Mouse (Mus musculus): ENCODE results near the gene Pcgf5. TPM values are rescaled to one million over a fixed set of nuclear protein-coding genes. Genes with fewer than 3 reads are reported as not detected.

The Pcgf5 gene
- total RNA-seq (2014; rRNA removed) (2.9 and 8.5 TPM in 2 replicates), polyA plus RNA-seq (2015; fragmentation: Nextera tagmentation; extraction: Ambion mirVana) (7.6 and 7.7 TPM in 2 replicates)

DNA sequence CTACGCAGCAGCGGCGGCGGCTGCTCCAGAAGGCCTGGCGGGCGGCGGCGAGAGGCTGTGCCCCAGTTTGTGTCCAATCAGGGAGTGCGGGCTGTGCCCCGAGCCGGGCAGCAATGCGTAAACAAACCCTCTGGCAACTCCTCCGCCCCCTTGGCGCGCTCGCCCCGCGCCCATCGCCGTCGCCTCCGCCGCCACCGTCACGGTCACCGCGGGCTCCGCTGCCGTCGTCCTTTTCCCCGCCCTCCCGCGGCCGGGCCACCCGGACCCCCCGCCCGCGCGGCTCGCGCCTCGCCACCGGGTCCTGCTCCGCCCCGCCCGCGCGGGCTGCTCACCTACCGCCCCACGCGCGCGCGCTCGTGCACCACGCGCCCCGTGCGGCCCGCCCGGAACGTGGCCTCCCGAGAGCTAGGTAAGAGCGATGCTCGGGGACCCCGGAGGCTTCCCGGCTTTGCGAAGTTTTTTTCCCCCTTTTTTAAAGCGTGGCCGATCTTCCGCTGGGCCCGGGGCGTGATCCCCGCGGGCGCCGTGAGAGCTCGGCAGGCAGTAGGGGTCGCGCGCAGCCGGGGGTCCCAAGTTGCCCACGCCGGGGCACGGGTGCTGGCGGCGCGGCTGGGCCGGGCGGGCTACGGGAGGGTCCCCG, at the start of gene Pcgf5:
Gene Pcgf5, plus strand, starts transcription at position 149 of the 640 bp plus-strand sequence.
- DNase-seq (ENCODE audit: low spot score) = peak; percentile 71
- H3K4me2 ChIP-seq (ENCODE audit: low read depth, low read length) = peak within 1 kb of the TSS; percentile 100
- H3K9me3 ChIP-seq (ENCODE audit: low read length) = no peaks in the 10 kb centered on the region
- no peaks in the 10 kb centered on the region for H3K4me1 ChIP-seq (ENCODE audit: insufficient read depth, low read length)
- peak; percentile 79 for ATAC-seq
- H3K36me3 ChIP-seq (ENCODE audit: insufficient read depth, low read length) = no peaks in the 10 kb centered on the region
- peak within 1 kb of the TSS; percentile 82 for H3K4me3 ChIP-seq (ENCODE audit: low read length)
- H3K27ac ChIP-seq = no peak within 1 kb of the TSS
- TF ChIP-seq CTCF (IDR thresholded peaks at IDR 0.05; ENCODE audit: low read depth) = no peak
- H3K27me3 ChIP-seq (ENCODE audit: insufficient read depth, low read length) = no peaks in the 10 kb centered on the region
- under 1% methylated on average over 75 of the region's 92 CpGs for WGBS
- peak within 1 kb of the TSS; percentile 44 for H3K9ac ChIP-seq (replicated peaks; ENCODE audit: low read length)

DNA sequence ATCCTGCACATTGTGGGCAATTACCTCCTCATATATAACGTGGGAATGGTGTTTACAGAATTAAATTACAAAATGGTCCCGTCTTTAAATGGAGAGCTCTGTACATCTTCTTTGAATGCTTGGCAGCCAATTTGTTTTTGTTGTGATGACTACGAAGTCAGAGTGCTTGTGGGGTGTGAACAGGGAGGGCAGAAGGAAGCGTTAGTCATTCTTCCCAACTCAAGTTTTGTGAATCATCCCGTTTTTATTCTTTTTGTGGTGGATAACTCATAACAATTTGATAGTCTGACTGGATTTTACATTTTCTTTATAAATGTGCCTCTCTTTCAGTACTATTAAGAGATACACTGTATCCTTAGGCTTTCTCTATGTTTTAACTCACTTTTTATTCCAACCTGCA, 42.6 kb upstream of the Pcgf5 start:
- TF ChIP-seq CTCF (IDR thresholded peaks at IDR 0.05; ENCODE audit: low read depth) = no peak
- no peaks in the 10 kb centered on the region for H3K36me3 ChIP-seq (ENCODE audit: insufficient read depth, low read length)
- H3K27ac ChIP-seq = no peak overlapping the region
- DNase-seq (ENCODE audit: low spot score) (no peak), ATAC-seq (no peak)
- H3K27me3 ChIP-seq (ENCODE audit: insufficient read depth, low read length) = no peaks in the 10 kb centered on the region
- no peaks in the 10 kb centered on the region for H3K4me1 ChIP-seq (ENCODE audit: insufficient read depth, low read length)
- no peaks in the 10 kb centered on the region for H3K9me3 ChIP-seq (ENCODE audit: low read length)
- no peak overlapping the region for H3K4me2 ChIP-seq (ENCODE audit: low read depth, low read length)
- WGBS = 78% methylated on average over 5 of the region's 5 CpGs
- H3K9ac ChIP-seq (replicated peaks; ENCODE audit: low read length) = no peak overlapping the region
- H3K4me3 ChIP-seq (ENCODE audit: low read length) = no peak overlapping the region

DNA sequence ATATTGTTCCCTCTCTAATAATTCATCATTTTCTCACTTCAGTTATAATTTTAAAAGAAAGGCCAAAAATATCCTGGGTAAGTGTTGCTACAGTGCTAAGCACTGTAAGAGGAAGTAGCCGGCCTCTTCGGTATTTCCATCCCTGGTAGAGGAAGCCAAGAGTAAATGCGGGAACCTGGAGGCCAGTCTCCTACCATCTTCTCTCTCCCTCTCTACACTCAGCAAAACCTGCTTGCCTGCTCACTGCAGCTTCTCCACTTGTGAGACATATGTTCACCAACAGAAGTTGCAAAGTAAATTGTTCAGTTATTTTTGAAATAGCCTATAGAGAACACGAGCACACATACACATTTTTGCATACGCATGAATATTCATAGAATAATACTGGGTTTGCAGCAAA, 34.1 kb upstream of the Pcgf5 start:
- Histone ChIP-seq H3K27ac (no peak overlapping the region), H3K9me3 (ENCODE audit: low read length) (no peaks in the 10 kb centered on the region), H3K4me1 (ENCODE audit: insufficient read depth, low read length) (no peaks in the 10 kb centered on the region), H3K36me3 (ENCODE audit: insufficient read depth, low read length) (no peaks in the 10 kb centered on the region), H3K27me3 (ENCODE audit: insufficient read depth, low read length) (no peaks in the 10 kb centered on the region), H3K4me3 (ENCODE audit: low read length) (no peak overlapping the region), H3K4me2 (ENCODE audit: low read depth, low read length) (no peak overlapping the region), H3K9ac (replicated peaks; ENCODE audit: low read length) (no peak overlapping the region)
- no peak for TF ChIP-seq CTCF (IDR thresholded peaks at IDR 0.05; ENCODE audit: low read depth)
- DNase-seq (ENCODE audit: low spot score) = no peak
- 92% methylated on average over 5 of the region's 5 CpGs for WGBS
- no peak for ATAC-seq

DNA sequence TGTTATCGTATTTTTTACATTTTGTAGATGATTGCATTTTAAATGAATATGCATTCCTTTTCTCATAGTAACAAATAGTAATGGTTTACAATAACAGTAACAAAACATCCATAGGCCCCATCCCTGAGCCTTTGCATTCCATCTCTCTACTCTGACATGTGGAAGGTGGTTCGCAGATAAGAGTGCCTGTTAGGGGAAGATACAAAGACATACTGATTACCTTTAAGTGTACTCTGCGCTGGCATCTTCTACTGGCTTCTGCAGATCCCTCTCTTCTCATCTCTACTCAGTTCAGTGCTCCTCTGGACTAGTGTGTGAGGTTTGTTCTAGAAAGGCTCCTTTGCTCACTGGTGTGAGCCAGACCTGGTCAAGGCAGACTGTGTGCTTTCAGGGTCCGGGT, 28.4 kb upstream of the Pcgf5 start:
- Histone ChIP-seq H3K27me3 (ENCODE audit: insufficient read depth, low read length) (no peaks in the 10 kb centered on the region), H3K4me2 (ENCODE audit: low read depth, low read length) (no peak overlapping the region), H3K9ac (replicated peaks; ENCODE audit: low read length) (no peak overlapping the region), H3K4me1 (ENCODE audit: insufficient read depth, low read length) (no peaks in the 10 kb centered on the region), H3K9me3 (ENCODE audit: low read length) (no peaks in the 10 kb centered on the region), H3K27ac (no peak overlapping the region), H3K4me3 (ENCODE audit: low read length) (no peak overlapping the region), H3K36me3 (ENCODE audit: insufficient read depth, low read length) (no peaks in the 10 kb centered on the region)
- ATAC-seq = no peak
- WGBS = 85% methylated on average over 4 of the region's 4 CpGs
- no peak for TF ChIP-seq CTCF (IDR thresholded peaks at IDR 0.05; ENCODE audit: low read depth)
- no peak for DNase-seq (ENCODE audit: low spot score)

DNA sequence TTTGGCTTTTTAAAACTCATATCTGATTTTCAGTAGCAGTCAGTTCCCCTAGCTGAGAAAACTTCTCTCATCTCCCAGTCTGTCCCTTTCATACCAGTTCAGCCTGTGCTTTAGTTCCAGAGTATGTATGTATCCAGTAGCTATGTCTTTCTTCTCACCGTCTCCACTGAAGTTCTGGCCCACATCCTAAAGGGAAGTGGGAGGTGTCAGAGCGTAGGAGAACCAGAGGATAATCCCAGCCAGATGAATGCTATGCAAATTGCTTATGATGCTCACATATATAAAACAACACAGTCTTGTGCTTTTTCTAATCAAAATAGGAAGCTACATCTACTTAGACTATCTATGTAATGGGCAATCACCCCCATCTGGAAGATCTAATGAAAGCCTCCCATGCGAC, 27.0 kb upstream of the Pcgf5 start:
- Histone ChIP-seq H3K36me3 (ENCODE audit: insufficient read depth, low read length) (no peaks in the 10 kb centered on the region), H3K27ac (no peak overlapping the region), H3K4me1 (ENCODE audit: insufficient read depth, low read length) (no peaks in the 10 kb centered on the region), H3K27me3 (ENCODE audit: insufficient read depth, low read length) (no peaks in the 10 kb centered on the region), H3K9me3 (ENCODE audit: low read length) (no peaks in the 10 kb centered on the region), H3K9ac (replicated peaks; ENCODE audit: low read length) (no peak overlapping the region), H3K4me3 (ENCODE audit: low read length) (no peak overlapping the region), H3K4me2 (ENCODE audit: low read depth, low read length) (no peak overlapping the region)
- ATAC-seq = no peak
- 94% methylated on average over 3 of the region's 3 CpGs for WGBS
- no peak for DNase-seq (ENCODE audit: low spot score)
- no peak for TF ChIP-seq CTCF (IDR thresholded peaks at IDR 0.05; ENCODE audit: low read depth)

DNA sequence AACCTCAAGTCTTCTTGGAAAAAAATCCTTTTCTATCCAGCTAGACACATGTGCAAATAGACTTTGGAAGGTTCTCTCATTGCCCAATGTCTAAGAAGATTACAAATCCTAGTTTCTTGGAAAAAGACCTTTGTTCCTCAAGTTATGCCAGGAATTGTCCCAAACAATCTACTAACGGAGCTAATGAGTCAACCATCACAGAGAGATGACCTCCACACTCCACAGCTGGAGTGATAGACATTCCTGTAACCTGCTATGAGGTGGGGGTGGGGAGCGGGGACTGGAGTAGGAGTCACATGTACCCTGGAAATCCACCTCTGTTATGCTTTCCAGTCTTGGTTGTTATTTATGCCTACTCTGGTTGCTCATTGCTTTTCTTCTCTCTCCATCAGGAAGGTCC, 24.8 kb upstream of the Pcgf5 start:
- H3K9me3 ChIP-seq (ENCODE audit: low read length) = no peaks in the 10 kb centered on the region
- no peak overlapping the region for H3K4me3 ChIP-seq (ENCODE audit: low read length)
- no peaks in the 10 kb centered on the region for H3K4me1 ChIP-seq (ENCODE audit: insufficient read depth, low read length)
- H3K9ac ChIP-seq (replicated peaks; ENCODE audit: low read length) = no peak overlapping the region
- DNase-seq (ENCODE audit: low spot score) = no peak
- H3K36me3 ChIP-seq (ENCODE audit: insufficient read depth, low read length) = no peaks in the 10 kb centered on the region
- 77% methylated on average over 2 of the region's 2 CpGs for WGBS
- H3K4me2 ChIP-seq (ENCODE audit: low read depth, low read length) = no peak overlapping the region
- no peak for ATAC-seq
- H3K27me3 ChIP-seq (ENCODE audit: insufficient read depth, low read length) = no peaks in the 10 kb centered on the region
- no peak for TF ChIP-seq CTCF (IDR thresholded peaks at IDR 0.05; ENCODE audit: low read depth)
- H3K27ac ChIP-seq = no peak overlapping the region

DNA sequence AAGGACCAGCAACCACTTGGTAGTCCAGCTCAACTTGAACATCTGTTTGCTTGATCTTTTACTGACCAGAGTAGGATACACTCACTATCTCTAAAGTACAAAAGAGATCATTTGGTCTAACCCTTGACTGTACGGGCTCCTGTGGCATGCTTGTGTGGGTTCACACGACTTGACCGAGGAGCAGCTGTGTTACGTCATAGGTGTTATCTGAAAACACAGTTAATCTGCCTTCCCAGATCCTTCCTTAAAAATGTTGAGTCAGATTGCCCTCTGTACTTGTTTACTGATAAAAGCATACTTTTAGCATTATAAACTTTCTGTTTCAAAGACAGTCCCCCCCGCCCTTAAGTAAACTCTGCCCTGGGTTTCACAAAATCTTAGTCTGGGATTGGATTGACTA, 19.4 kb upstream of the Pcgf5 start:
- no peak for TF ChIP-seq CTCF (IDR thresholded peaks at IDR 0.05; ENCODE audit: low read depth)
- no peak for DNase-seq (ENCODE audit: low spot score)
- Histone ChIP-seq H3K36me3 (ENCODE audit: insufficient read depth, low read length) (no peaks in the 10 kb centered on the region), H3K4me1 (ENCODE audit: insufficient read depth, low read length) (no peaks in the 10 kb centered on the region), H3K9me3 (ENCODE audit: low read length) (no peaks in the 10 kb centered on the region), H3K4me3 (ENCODE audit: low read length) (no peak overlapping the region), H3K27me3 (ENCODE audit: insufficient read depth, low read length) (no peaks in the 10 kb centered on the region), H3K4me2 (ENCODE audit: low read depth, low read length) (no peak overlapping the region), H3K9ac (replicated peaks; ENCODE audit: low read length) (no peak overlapping the region), H3K27ac (no peak overlapping the region)
- no peak for ATAC-seq
- WGBS = 93% methylated on average over 5 of the region's 5 CpGs

Measured in hindbrain, postnatal 0 days (tissue).